Comparison of ENCODE assay signal across 8 mouse cellular contexts in genomic region chr19:57328792-57329191, GRCm38 (mm10). TPM values are rescaled to one million over a fixed set of nuclear protein-coding genes. Genes with fewer than 3 reads are reported as not detected.
DNase-seq lines count a peak whose midpoint lies in the region; ATAC-seq and TF ChIP-seq lines count a peak whose summit lies in the region.

No protein-coding gene starts in this region.

- WGBS in forebrain, postnatal 0 days, result 55% methylated on average over 12 of the region's 12 CpGs
- 59% methylated on average over 12 of the region's 12 CpGs for WGBS in forebrain, embryonic 16.5 days
- 61% methylated on average over 12 of the region's 12 CpGs for WGBS in neural tube, embryonic 15.5 days
- WGBS in bone marrow, adult 2 months, result 41% methylated on average over 12 of the region's 12 CpGs
- 36% methylated on average over 12 of the region's 12 CpGs for WGBS in liver, embryonic 15.5 days (ENCODE audit: insufficient replicate concordance)

- H3K4me3 ChIP-seq in forebrain, postnatal 0 days (ENCODE audit: low read depth, low read length), result no peak overlapping the region
- no peak overlapping the region for H3K4me3 ChIP-seq in forebrain, embryonic 16.5 days (replicated peaks; ENCODE audit: low read length)
- no peak overlapping the region for H3K4me3 ChIP-seq in neural tube, embryonic 15.5 days (replicated peaks)
- H3K4me3 ChIP-seq in bone marrow, adult 2 months (replicated peaks; ENCODE audit: control insufficient read depth, low read depth, low read length), result no peak overlapping the region
- no peak overlapping the region for H3K4me3 ChIP-seq in liver, embryonic 15.5 days (replicated peaks)

- H3K4me2 ChIP-seq in forebrain, postnatal 0 days (ENCODE audit: low read depth), result no peak overlapping the region
- no peak overlapping the region for H3K4me2 ChIP-seq in forebrain, embryonic 16.5 days (ENCODE audit: low read length)
- H3K4me2 ChIP-seq in neural tube, embryonic 15.5 days, result no peak overlapping the region
- 0 out of 2 replicates have a peak overlapping the region, but pooled peaks have one; percentile 17 for H3K4me2 ChIP-seq in liver, embryonic 15.5 days

- H3K9me3 ChIP-seq in forebrain, postnatal 0 days (ENCODE audit: low read length), result no peaks in the 10 kb centered on the region
- H3K9me3 ChIP-seq in forebrain, embryonic 16.5 days (ENCODE audit: control insufficient read depth, low read length), result no peaks in the 10 kb centered on the region; the same call in 1 of the 2 replicates
- H3K9me3 ChIP-seq in neural tube, embryonic 15.5 days (replicated peaks), result no peaks in the 10 kb centered on the region
- H3K9me3 ChIP-seq in liver, embryonic 15.5 days (replicated peaks), result no peaks in the 10 kb centered on the region

- peaks cover 2% of the 10 kb centered on the region; the same call in 1 of the 2 replicates for H3K4me1 ChIP-seq in forebrain, postnatal 0 days (ENCODE audit: insufficient read depth)
- H3K4me1 ChIP-seq in forebrain, embryonic 16.5 days (replicated peaks; ENCODE audit: control insufficient read depth, insufficient read depth, low read length), result 0 out of 2 replicates have a peak, but pooled peaks cover 3% of the 10 kb centered on the region
- no peaks in the 10 kb centered on the region for H3K4me1 ChIP-seq in neural tube, embryonic 15.5 days
- H3K4me1 ChIP-seq in bone marrow, adult 2 months (ENCODE audit: control insufficient read depth, insufficient read depth, low read length), result no peaks in the 10 kb centered on the region
- H3K4me1 ChIP-seq in liver, embryonic 15.5 days (replicated peaks), result peaks cover 3% of the 10 kb centered on the region; the same call in 1 of the 2 replicates

- ATAC-seq in forebrain, postnatal 0 days, result no peak
- no peak for ATAC-seq in forebrain, embryonic 16.5 days
- no peak for ATAC-seq in neural tube, embryonic 15.5 days (ENCODE audit: low FRiP score)
- peak; percentile 74 for ATAC-seq in erythroblast, adult 5-6 weeks (replicated peaks; ENCODE audit: low FRiP score, poor library complexity, severe bottlenecking)
- ATAC-seq in liver, embryonic 15.5 days (ENCODE audit: insufficient read depth), result no peak
- ATAC-seq in inflammation-experienced regulatory T-cells, adult 6 months, result no peak

- TF ChIP-seq CTCF in forebrain, postnatal 0 days (IDR thresholded peaks at IDR 0.05; ENCODE audit: low read depth), result peak; percentile 66
- TF ChIP-seq CTCF in bone marrow, adult 2 months (IDR thresholded peaks at IDR 0.05; ENCODE audit: control insufficient read depth, insufficient read depth, low read length), result peak; percentile 16; the same call in 1 of the 2 replicates

- no peak overlapping the region for H3K27ac ChIP-seq in forebrain, postnatal 0 days (ENCODE audit: low read depth, low read length)
- no peak overlapping the region for H3K27ac ChIP-seq in forebrain, embryonic 16.5 days (ENCODE audit: low read length)
- H3K27ac ChIP-seq in neural tube, embryonic 15.5 days (replicated peaks), result no peak overlapping the region
- H3K27ac ChIP-seq in bone marrow, adult 2 months (ENCODE audit: control insufficient read depth, insufficient read depth, low read depth, low read length, poor library complexity), result no peak overlapping the region
- no peak overlapping the region for H3K27ac ChIP-seq in liver, embryonic 15.5 days (replicated peaks)

- no peaks in the 10 kb centered on the region for H3K27me3 ChIP-seq in forebrain, postnatal 0 days (ENCODE audit: insufficient read depth, low read length)
- no peaks in the 10 kb centered on the region for H3K27me3 ChIP-seq in forebrain, embryonic 16.5 days (replicated peaks; ENCODE audit: control insufficient read depth, insufficient read depth, low read length)
- no peaks in the 10 kb centered on the region for H3K27me3 ChIP-seq in neural tube, embryonic 15.5 days (replicated peaks)
- H3K27me3 ChIP-seq in liver, embryonic 15.5 days, result no peaks in the 10 kb centered on the region

- no peak for TF ChIP-seq POLR2A in bone marrow, adult 2 months (IDR thresholded peaks at IDR 0.05; ENCODE audit: borderline replicate concordance, control insufficient read depth, low read depth, low read length)

- peak; percentile 52 for DNase-seq in forebrain, postnatal 0 days
- peak; percentile 22 for DNase-seq in neural tube, embryonic 10.5 days (ENCODE audit: extremely low spot score, low spot score)

- no peak overlapping the region for H3K9ac ChIP-seq in forebrain, postnatal 0 days
- no peak overlapping the region for H3K9ac ChIP-seq in forebrain, embryonic 16.5 days (replicated peaks; ENCODE audit: low read depth, low read length)
- H3K9ac ChIP-seq in neural tube, embryonic 15.5 days (replicated peaks), result no peak overlapping the region
- H3K9ac ChIP-seq in liver, embryonic 15.5 days, result no peak overlapping the region

- no peaks in the 10 kb centered on the region for H3K36me3 ChIP-seq in forebrain, postnatal 0 days (ENCODE audit: insufficient read depth)
- H3K36me3 ChIP-seq in forebrain, embryonic 16.5 days (ENCODE audit: control insufficient read depth, insufficient read depth), result no peaks in the 10 kb centered on the region
- H3K36me3 ChIP-seq in neural tube, embryonic 15.5 days, result no peaks in the 10 kb centered on the region
- no peaks in the 10 kb centered on the region for H3K36me3 ChIP-seq in liver, embryonic 15.5 days (replicated peaks)

RNA-seq across cellular contexts. Expression of gene Ablim1, which starts 14.1 kb away (rescaled TPM):
- total RNA-seq in forebrain, postnatal 0 days (2014; rRNA removed), result 76.9 and 78.5 TPM in 2 replicates
- polyA plus RNA-seq in forebrain, postnatal 0 days (2015; fragmentation: Nextera tagmentation; extraction: Ambion mirVana), result 46.2 and 47.8 TPM in 2 replicates
- 47.1 and 48.5 TPM in 2 replicates for polyA plus RNA-seq in forebrain, embryonic 16.5 days (2015; fragmentation: Nextera tagmentation; extraction: Ambion mirVana)
- polyA plus RNA-seq in neural tube, embryonic 15.5 days (2015; fragmentation: Nextera tagmentation; extraction: Ambion mirVana), result 58.6 and 58.7 TPM in 2 replicates
- 10.7 and 15.5 TPM in 2 replicates for polyA plus RNA-seq in bone marrow, adult 2 months (2011; ENCODE audit: insufficient read depth, insufficient read length, low replicate concordance, missing spikeins)
- total RNA-seq in erythroblast, adult 5-6 weeks (2015; ENCODE audit: low replicate concordance), result 0.42 and 1.5 TPM in 2 replicates
- total RNA-seq in erythroblast, adult 5-6 weeks (2017; ENCODE audit: low replicate concordance), result 0.84 and 1.0 TPM in 2 replicates
- polyA plus RNA-seq in liver, embryonic 15.5 days (2015; fragmentation: Nextera tagmentation; extraction: Ambion mirVana), result 9.5 and 11.3 TPM in 2 replicates
- 100 to 1,000 TPM; 240 to 284 (median 264) TPM for polyA plus RNA-seq in inflammation-experienced regulatory T-cells, adult 6 months (2017; shearing (Covaris generic))

RNA-seq across cellular contexts. Expression of gene Fam160b1, which starts 31.7 kb away (rescaled TPM):
- total RNA-seq in forebrain, postnatal 0 days (2014; rRNA removed), result 19.7 and 23.0 TPM in 2 replicates
- 9.0 and 10.8 TPM in 2 replicates for polyA plus RNA-seq in forebrain, postnatal 0 days (2015; fragmentation: Nextera tagmentation; extraction: Ambion mirVana)
- polyA plus RNA-seq in forebrain, embryonic 16.5 days (2015; fragmentation: Nextera tagmentation; extraction: Ambion mirVana), result 14.7 and 18.6 TPM in 2 replicates
- 12.6 and 12.9 TPM in 2 replicates for polyA plus RNA-seq in neural tube, embryonic 15.5 days (2015; fragmentation: Nextera tagmentation; extraction: Ambion mirVana)
- polyA plus RNA-seq in bone marrow, adult 2 months (2011; ENCODE audit: insufficient read depth, insufficient read length, low replicate concordance, missing spikeins), result 5.0 and 14.4 TPM in 2 replicates
- total RNA-seq in erythroblast, adult 5-6 weeks (2015; ENCODE audit: low replicate concordance), result 6.1 and 11.5 TPM in 2 replicates
- total RNA-seq in erythroblast, adult 5-6 weeks (2017; ENCODE audit: low replicate concordance), result 5.7 and 8.6 TPM in 2 replicates
- polyA plus RNA-seq in liver, embryonic 15.5 days (2015; fragmentation: Nextera tagmentation; extraction: Ambion mirVana), result 6.0 and 6.6 TPM in 2 replicates
- 10 to 100 TPM in 2 of 3 experiments, 1 to 10 TPM in 1; 9.2 to 10.8 (median 10.6) TPM for polyA plus RNA-seq in inflammation-experienced regulatory T-cells, adult 6 months (2017; shearing (Covaris generic))
